Mouse (Mus musculus) spleen, embryonic (tissue): ENCODE data around the gene Selenoh.

Experiments
- CTCF ChIA-PET: fragments of 350-600 bp; sonication (Branson Sonifier 250); formaldehyde crosslinking; loops from one replicate; lab custom pipeline; 2022; lab: Charles Lee

Gene Selenoh

DNA sequence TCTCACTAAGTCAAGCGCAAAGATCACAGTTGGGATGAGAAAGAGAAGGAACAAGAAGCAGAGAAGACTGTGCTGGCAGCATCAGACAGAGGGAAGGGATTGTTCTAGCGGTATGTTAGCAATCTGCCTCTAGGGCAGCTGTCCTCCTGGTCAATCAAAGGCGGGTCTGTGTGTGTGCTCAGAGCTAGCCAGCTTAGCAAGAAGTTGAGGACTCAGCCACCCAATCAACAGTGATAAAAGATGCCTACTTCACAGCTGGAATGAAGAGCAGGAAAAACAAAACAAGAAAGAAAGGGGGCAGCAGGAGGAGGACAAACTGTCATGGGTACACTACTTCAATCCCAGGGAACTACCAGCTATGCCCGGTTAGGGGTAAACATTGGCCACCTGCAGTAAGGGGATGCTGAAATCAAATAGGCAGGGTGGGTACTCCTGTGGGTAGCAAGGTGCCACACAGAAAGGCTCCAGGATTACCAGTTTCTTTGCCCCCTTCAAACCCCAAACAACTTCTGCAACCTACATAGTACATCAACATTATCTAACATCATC is 35.6 kb downstream of the Selenoh start:
- CTCF ChIA-PET = interaction anchor here (0.5 to 0.6 kb wide), 2 partner anchors 20 to 164 kb away, joined by 3 to 4 read pairs; partner anchors contain the start of gene Ube2l6

- CTCF ChIA-PET = interaction anchor here (0.6 kb wide), 1 partner anchor 12 kb away, joined by 3 read pairs; no protein-coding TSS in a partner anchor
These were observed 36.6 kb downstream of the Selenoh start for GRCm38 (mm10) chr2:84634006-84634405.

GRCm38 (mm10) chr2:84632999-84633398 is 37.6 kb downstream of the Selenoh start:
- CTCF ChIA-PET = no interaction called here

DNA sequence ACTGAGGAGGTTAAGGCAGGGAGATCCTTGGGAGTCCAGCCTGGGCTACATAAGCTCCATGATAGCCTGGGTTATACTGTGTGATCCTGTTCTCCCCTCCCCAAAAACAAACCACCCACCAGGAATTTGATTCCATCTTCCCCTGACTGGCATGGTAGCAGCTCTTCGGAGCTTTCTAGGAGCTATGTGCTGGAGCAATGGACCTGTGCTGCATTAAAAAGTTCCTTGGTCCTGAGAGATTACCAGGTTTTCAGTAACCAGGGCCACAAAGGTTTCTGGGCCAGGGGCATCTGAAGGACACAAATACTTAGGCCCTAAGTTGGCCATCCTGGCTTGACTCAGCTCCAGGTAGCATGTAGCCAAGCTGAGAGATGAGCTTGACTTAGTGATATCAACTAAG is 38.6 kb downstream of the Selenoh start:
- CTCF ChIA-PET = no interaction called here

DNA sequence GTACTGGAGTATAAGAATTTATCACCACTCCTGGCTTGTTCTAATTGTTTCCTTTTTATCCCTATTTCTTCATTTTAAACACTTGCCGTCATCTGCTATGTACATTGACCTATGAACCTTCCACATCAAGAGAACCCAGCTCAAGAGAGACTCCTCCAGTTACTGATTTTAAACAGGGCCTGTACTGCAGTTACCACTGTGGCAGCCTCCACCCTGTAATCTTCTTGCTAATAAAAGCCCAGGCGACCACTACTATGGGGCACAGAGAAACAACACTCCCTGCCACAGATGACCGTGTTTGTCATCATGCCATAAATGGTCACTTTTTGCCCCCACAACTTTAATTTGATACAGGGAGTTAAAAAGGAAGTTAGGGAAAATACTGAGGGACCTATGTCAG is 43.5 kb downstream of the Selenoh start:
- CTCF ChIA-PET = no interaction called here

- CTCF ChIA-PET = no interaction called here
These were observed 44.1 kb downstream of the Selenoh start for GRCm38 (mm10) chr2:84626366-84626975.

GRCm38 (mm10) chr2:84624201-84624600 is 46.4 kb downstream of the Selenoh start:
- CTCF ChIA-PET = no interaction called here

GRCm38 (mm10) chr2:84623428-84624119 is 47.0 kb downstream of the Selenoh start:
- CTCF ChIA-PET = interaction anchor here (0.6 kb wide), 1 partner anchor 260 kb away, joined by 3 read pairs; no protein-coding TSS in a partner anchor

DNA sequence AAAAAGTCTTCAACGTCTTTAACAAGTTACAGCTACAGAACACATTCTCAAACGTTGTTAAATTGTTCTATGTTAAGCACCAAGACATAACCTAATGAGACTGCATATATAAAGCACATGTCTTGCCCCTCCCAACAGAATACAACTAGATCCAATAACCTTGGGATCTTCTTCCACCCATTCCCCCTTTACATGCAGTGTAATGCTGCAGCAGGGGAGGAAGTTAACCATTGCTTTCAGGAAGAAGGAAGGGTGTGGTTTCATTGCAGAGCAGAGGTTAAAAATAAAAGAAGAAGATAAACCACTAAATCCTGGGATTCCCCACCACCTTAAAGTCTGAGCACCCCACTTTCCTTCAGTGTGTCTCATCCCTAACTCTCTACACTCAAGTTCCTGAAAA is 47.9 kb downstream of the Selenoh start:
- CTCF ChIA-PET = interaction anchor here (0.7 kb wide), 1 partner anchor 32 kb away, joined by 12 read pairs; no protein-coding TSS in a partner anchor

DNA sequence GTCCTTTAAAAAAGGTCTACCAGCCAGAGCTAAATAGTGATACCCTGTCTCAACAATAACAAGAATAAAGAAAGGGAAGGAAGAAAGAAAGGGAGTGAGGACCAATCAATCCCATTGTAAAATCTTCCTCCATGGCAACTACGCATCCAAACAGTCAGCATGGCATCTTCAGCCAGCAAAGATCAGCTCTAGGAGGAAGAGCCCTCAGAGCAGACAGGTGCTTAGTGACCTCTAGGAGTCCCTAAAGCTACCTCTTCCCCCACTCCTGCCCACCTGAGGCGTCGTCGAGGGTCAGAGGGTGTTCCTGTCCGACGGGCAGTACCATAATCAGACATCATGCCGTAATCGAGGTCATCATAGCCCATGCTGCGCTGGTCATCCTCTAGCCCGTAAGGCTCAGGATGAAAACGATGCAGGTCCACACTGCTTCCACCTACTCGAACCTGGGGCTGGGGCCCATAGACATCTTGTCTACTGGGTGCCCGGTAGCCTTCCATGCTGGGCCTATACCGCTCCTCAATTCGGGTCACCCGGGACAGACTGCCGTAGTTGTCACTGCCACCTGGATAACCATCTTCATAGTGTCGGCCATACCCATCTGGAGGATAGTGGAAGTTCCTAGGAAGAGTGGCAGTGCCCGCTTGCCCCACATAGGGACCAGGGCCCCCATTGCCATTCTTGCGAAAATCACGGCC is 50.8 kb downstream of the Selenoh start:
- CTCF ChIA-PET = interaction anchor here (0.5 kb wide), 1 partner anchor 36 kb away, joined by 3 read pairs; no protein-coding TSS in a partner anchor
